Mouse (Mus musculus): ENCODE measurements around the gene 2810408A11Rik. TPM values are rescaled to one million over a fixed set of nuclear protein-coding genes. Genes with fewer than 3 reads are reported as not detected.

The 2810408A11Rik gene
- polyA plus RNA-seq, 1 experiment, result 3.0 TPM

DNA sequence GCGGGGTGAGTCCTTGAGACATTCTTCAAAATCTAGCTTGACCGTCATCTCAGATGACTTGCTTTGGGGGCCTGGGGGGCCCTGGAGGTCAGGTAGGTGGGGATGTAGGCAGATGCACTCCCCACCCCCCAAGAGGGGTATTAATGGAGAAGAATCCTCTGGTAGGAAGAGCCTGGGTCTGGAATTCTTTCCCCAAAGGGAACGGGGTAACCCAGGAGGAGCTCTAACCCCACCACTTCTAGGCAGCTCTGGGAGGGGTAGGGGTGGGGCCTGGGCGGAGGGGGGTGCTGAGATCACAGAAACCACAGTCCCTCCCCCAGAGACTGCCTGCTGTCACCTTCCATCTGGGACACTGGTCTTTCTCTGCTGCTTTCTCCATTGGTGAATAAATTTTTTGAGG lies 5.5 kb downstream of the 2810408A11Rik start, which contains the start of gene Acap1:
Acap1 (minus strand) TSS at position 249 of the 400 bp plus-strand sequence.
- no peak within 1 kb of the TSS for H3K4me2 ChIP-seq (ENCODE audit: low read depth)
- no peak within 1 kb of the TSS for H3ac ChIP-seq (ENCODE audit: control insufficient read depth, insufficient read length)
- H3K79me2 ChIP-seq (ENCODE audit: control insufficient read depth, insufficient read depth), result no peaks in the 10 kb centered on the region
- H3K4me3 ChIP-seq, result no peak within 1 kb of the TSS
- TF ChIP-seq MYOD1 (IDR thresholded peaks at IDR 0.05; ENCODE audit: control insufficient read depth in 1 of 3, insufficient read length in 2 of 3, low read depth in 2 of 3) (no peak), TCF3 (IDR thresholded peaks at IDR 0.05; ENCODE audit: insufficient read length, low read depth) (no peak), REST (IDR thresholded peaks at IDR 0.05; ENCODE audit: insufficient read depth, insufficient read length) (no peak), CEBPB (IDR thresholded peaks at IDR 0.05; ENCODE audit: insufficient read depth, poor library complexity, severe bottlenecking) (no peak), USF1 (IDR thresholded peaks at IDR 0.05; ENCODE audit: low read depth) (no peak), SRF (IDR thresholded peaks at IDR 0.05; ENCODE audit: control insufficient read depth, insufficient read length, low read depth) (no peak), MYOG (IDR thresholded peaks at IDR 0.05; ENCODE audit: control insufficient read depth in 1 of 3, insufficient read depth in 1 of 3, insufficient read length in 2 of 3, low read depth in 2 of 3) (no peak), TCF12 (IDR thresholded peaks at IDR 0.05; ENCODE audit: insufficient read depth, poor library complexity, severe bottlenecking) (no peak), E2F4 (IDR thresholded peaks at IDR 0.05; ENCODE audit: insufficient read depth) (no peak), POLR2AphosphoS2 (IDR thresholded peaks at IDR 0.05; ENCODE audit: insufficient read length, low read depth) (no peak), MAX (IDR thresholded peaks at IDR 0.05; ENCODE audit: low read depth) (no peak), POLR2A (IDR thresholded peaks at IDR 0.05; ENCODE audit: insufficient read length, low read depth) (no peak)
- H3K36me3 ChIP-seq (ENCODE audit: control insufficient read depth, insufficient read depth), result no peaks in the 10 kb centered on the region
- no peaks in the 10 kb centered on the region for H3K27me3 ChIP-seq (ENCODE audit: control insufficient read depth, insufficient read depth, insufficient read length)

DNA sequence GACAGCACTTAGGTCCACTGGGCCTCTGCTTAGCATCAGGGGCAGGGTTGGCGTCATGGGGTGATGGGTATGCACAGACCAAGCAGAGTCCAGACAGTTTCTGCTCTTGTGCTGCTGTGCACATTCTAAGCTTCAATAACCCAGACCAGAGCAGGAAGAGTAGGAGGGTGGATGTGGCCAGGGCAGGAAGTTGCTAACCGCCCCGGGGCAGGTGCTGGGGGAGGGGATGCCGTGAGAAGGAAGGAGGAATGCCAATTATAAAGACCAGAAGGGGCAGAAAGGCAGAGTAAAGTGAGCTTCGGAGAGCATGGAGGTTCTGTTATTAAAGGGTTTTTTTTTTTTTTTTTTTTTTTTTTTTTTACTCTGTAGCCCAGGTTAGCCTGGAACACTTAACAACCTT lies 6.1 kb downstream of the 2810408A11Rik start:
- Histone ChIP-seq H3K4me3 (no peak overlapping the region), H3K27me3 (ENCODE audit: control insufficient read depth, insufficient read depth, insufficient read length) (no peaks in the 10 kb centered on the region), H3K36me3 (ENCODE audit: control insufficient read depth, insufficient read depth) (no peaks in the 10 kb centered on the region), H3K4me2 (ENCODE audit: low read depth) (no peak overlapping the region), H3ac (ENCODE audit: control insufficient read depth, insufficient read length) (no peak overlapping the region), H3K79me2 (ENCODE audit: control insufficient read depth, insufficient read depth) (no peaks in the 10 kb centered on the region)
- TF ChIP-seq POLR2AphosphoS2 (IDR thresholded peaks at IDR 0.05; ENCODE audit: insufficient read length, low read depth) (no peak), E2F4 (IDR thresholded peaks at IDR 0.05; ENCODE audit: insufficient read depth) (no peak), CEBPB (IDR thresholded peaks at IDR 0.05; ENCODE audit: insufficient read depth, poor library complexity, severe bottlenecking) (no peak), MYOG (IDR thresholded peaks at IDR 0.05; ENCODE audit: control insufficient read depth in 1 of 3, insufficient read depth in 1 of 3, insufficient read length in 2 of 3, low read depth in 2 of 3) (no peak), TCF12 (IDR thresholded peaks at IDR 0.05; ENCODE audit: insufficient read depth, poor library complexity, severe bottlenecking) (no peak), POLR2A (IDR thresholded peaks at IDR 0.05; ENCODE audit: insufficient read length, low read depth) (no peak), REST (IDR thresholded peaks at IDR 0.05; ENCODE audit: insufficient read depth, insufficient read length) (no peak), TCF3 (IDR thresholded peaks at IDR 0.05; ENCODE audit: insufficient read length, low read depth) (no peak), MYOD1 (IDR thresholded peaks at IDR 0.05; ENCODE audit: control insufficient read depth in 1 of 3, insufficient read length in 2 of 3, low read depth in 2 of 3) (no peak), MAX (IDR thresholded peaks at IDR 0.05; ENCODE audit: low read depth) (no peak), SRF (IDR thresholded peaks at IDR 0.05; ENCODE audit: control insufficient read depth, insufficient read length, low read depth) (no peak)

DNA sequence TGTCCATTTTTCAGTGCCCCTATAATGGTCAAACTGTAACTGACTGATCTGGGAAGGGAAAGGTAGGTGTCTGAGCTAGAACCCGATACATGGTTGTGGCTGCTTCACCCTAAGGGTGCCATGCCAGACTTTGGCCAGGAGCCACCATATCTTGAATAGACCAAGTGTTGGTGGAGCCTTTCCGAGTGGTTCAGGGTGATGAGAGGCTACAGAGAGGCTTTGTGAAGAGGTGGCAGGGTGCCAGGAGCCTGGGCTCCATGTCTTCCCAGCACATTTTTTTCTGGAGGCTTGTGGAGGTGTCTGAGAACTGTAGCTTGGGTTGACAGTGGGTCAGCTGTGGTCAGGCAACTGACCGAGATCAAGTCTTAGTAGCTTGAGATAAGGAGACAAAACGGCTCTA lies 9.3 kb downstream of the 2810408A11Rik start:
- Histone ChIP-seq H3K36me3 (ENCODE audit: control insufficient read depth, insufficient read depth) (no peaks in the 10 kb centered on the region), H3K4me2 (ENCODE audit: low read depth) (no peak overlapping the region), H3K27me3 (ENCODE audit: control insufficient read depth, insufficient read depth, insufficient read length) (no peaks in the 10 kb centered on the region), H3ac (ENCODE audit: control insufficient read depth, insufficient read length) (no peak overlapping the region), H3K4me3 (no peak overlapping the region), H3K79me2 (ENCODE audit: control insufficient read depth, insufficient read depth) (no peaks in the 10 kb centered on the region)
- no peak for TF ChIP-seq CEBPB (IDR thresholded peaks at IDR 0.05; ENCODE audit: insufficient read depth, poor library complexity, severe bottlenecking)
- no peak for TF ChIP-seq MYOD1 (IDR thresholded peaks at IDR 0.05; ENCODE audit: control insufficient read depth in 1 of 3, insufficient read length in 2 of 3, low read depth in 2 of 3)
- no peak for TF ChIP-seq MAX (IDR thresholded peaks at IDR 0.05; ENCODE audit: low read depth)
- no peak for TF ChIP-seq POLR2A (IDR thresholded peaks at IDR 0.05; ENCODE audit: insufficient read length, low read depth)
- no peak for TF ChIP-seq TCF3 (IDR thresholded peaks at IDR 0.05; ENCODE audit: insufficient read length, low read depth)
- no peak for TF ChIP-seq SRF (IDR thresholded peaks at IDR 0.05; ENCODE audit: control insufficient read depth, insufficient read length, low read depth)
- TF ChIP-seq REST (IDR thresholded peaks at IDR 0.05; ENCODE audit: insufficient read depth, insufficient read length), result no peak
- TF ChIP-seq TCF12 (IDR thresholded peaks at IDR 0.05; ENCODE audit: insufficient read depth, poor library complexity, severe bottlenecking), result no peak
- no peak for TF ChIP-seq USF1 (IDR thresholded peaks at IDR 0.05; ENCODE audit: low read depth)
- TF ChIP-seq POLR2AphosphoS2 (IDR thresholded peaks at IDR 0.05; ENCODE audit: insufficient read length, low read depth), result no peak
- TF ChIP-seq E2F4 (IDR thresholded peaks at IDR 0.05; ENCODE audit: insufficient read depth), result no peak
- no peak for TF ChIP-seq MYOG (IDR thresholded peaks at IDR 0.05; ENCODE audit: control insufficient read depth in 1 of 3, insufficient read depth in 1 of 3, insufficient read length in 2 of 3, low read depth in 2 of 3)

DNA sequence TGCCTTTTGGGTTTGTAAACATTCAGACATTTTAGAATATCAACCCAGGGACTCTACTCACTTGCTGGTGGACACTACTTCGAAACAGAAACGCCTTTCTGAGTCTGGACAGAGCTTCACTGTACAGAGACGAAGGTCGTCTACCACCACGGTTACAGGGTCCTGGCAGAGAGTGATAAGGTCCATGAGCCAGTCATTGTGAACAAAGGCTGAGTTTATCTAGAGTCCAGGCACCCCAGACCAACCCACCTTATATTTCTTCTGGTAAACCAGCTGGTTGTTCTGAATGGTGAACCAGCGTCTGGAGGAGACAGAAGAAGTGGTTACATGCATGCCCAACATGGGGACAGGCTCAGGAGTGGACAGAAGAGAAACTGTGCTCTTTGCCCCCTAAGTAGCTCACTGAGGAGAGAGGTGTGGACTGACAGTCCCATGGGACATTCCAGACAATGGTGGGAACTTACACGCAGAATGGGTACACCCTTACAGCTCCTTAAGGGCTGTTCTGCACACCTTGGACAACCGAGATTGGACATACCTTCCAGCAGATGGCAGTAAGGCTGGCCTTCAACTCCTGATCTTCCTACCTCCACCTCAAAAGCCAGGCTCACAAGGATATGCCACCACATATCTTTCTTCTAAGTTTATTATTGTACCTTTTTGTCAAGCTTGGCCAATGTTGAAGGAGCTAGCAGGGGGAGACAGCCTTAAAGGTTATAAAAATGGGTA lies 13.7 kb downstream of the 2810408A11Rik start:
- Histone ChIP-seq H3K4me2 (ENCODE audit: low read depth) (no peak overlapping the region), H3ac (ENCODE audit: control insufficient read depth, insufficient read length) (no peak overlapping the region), H3K4me3 (no peak overlapping the region), H3K79me2 (ENCODE audit: control insufficient read depth, insufficient read depth) (no peaks in the 10 kb centered on the region), H3K27me3 (ENCODE audit: control insufficient read depth, insufficient read depth, insufficient read length) (no peaks in the 10 kb centered on the region), H3K36me3 (ENCODE audit: control insufficient read depth, insufficient read depth) (no peaks in the 10 kb centered on the region)
- no peak for TF ChIP-seq MYOG (IDR thresholded peaks at IDR 0.05; ENCODE audit: control insufficient read depth in 1 of 3, insufficient read depth in 1 of 3, insufficient read length in 2 of 3, low read depth in 2 of 3)
- TF ChIP-seq TCF12 (IDR thresholded peaks at IDR 0.05; ENCODE audit: insufficient read depth, poor library complexity, severe bottlenecking), result no peak
